Mouse (Mus musculus) c-Kit-negative CD71-positive TER-119-positive erythroid progenitor cells, embryonic 14.5 days (primary cell): ENCODE results near the gene Itih2.

ENCODE experiments used
- DNase-seq: peaks from one replicate; pipeline ENCODE4 v3.0.0-alpha.2; 2013; ENCODE audit warnings: low read depth, low spot score

Itih2 gene

GRCm38 (mm10) chr2:10131296-10131695 lies at the start of gene Itih2:
TSS of gene Itih2 (minus strand) at chr2:10131396.
- no peak for DNase-seq

GRCm38 (mm10) chr2:10169991-10170390 lies 38.8 kb upstream of the Itih2 start:
- no peak for DNase-seq

- no peak for DNase-seq
Measured at GRCm38 (mm10) chr2:10168016-10168415, 36.8 kb upstream of the Itih2 start.

GRCm38 (mm10) chr2:10167283-10167682 lies 36.1 kb upstream of the Itih2 start:
- no peak for DNase-seq

GRCm38 (mm10) chr2:10166635-10167034 lies 35.4 kb upstream of the Itih2 start:
- DNase-seq, result no peak

GRCm38 (mm10) chr2:10162011-10162410 lies 30.8 kb upstream of the Itih2 start:
- DNase-seq, result no peak

DNA sequence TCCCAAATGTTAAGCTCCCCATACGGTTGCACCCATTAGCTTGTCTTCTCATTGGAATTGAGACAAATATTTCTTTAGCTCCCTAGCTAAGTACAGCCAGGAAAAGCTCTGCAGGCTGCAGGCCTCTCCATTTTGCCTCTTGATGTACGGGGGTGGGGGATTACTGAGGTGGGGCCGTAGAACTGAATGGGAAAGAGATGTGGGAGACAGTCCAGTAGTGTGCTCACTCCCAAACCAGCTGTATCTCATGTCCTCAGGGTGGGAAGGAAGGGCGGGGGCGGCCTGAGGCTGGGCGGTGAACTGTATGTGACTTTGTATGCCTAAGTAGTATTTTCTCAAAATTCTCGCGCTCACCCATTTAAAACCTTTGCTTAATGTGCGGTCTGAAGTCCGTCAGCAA lies 26.0 kb upstream of the Itih2 start:
- no peak for DNase-seq

DNA sequence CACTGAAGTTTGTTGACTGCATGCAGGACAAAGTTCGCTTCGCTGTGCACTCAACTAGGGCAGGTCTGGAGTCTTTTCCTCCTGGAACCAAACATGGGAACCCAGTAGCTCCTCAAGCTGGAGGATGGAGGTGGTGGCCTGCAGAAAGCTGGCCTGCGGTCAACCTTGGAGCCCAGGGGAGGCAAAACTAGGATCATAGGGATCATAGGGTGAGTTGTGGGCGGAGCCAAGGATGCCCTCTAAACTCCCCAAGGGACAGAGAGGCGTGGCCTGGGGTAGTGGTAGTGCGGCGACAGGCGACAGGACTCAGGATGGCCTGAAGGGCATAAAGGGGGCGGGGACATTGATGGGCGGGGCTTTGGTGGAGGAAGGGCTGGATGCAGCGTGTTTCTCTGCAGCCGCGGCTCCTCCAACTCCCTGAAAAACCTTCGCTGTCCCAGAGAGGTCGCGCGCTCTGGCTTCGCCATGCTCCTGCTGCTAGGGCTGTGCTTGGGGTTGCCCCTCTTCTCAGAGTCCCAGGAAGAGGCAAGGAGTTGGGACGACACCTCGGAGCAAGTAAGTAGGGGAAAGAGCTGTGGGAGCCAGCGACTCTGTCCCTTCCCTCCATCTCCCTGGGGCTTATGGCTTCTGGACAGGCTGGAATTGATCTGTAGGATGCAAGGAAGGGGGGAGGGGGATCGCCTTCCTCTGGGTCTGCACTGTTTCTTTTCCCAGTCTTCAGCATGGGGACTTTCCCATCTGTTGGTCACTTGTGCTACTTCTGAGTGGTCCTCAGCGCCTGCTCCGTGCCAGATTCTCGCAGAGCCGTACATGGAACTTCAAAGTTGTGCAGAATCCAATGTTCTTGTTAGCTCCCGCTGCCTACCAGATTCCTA lies 22.2 kb upstream of the Itih2 start, which contains the start of gene Itih5:
TSS of gene Itih5 (plus strand) at position 371 of the 875 bp plus-strand sequence.
- peak; percentile 12 for DNase-seq

DNA sequence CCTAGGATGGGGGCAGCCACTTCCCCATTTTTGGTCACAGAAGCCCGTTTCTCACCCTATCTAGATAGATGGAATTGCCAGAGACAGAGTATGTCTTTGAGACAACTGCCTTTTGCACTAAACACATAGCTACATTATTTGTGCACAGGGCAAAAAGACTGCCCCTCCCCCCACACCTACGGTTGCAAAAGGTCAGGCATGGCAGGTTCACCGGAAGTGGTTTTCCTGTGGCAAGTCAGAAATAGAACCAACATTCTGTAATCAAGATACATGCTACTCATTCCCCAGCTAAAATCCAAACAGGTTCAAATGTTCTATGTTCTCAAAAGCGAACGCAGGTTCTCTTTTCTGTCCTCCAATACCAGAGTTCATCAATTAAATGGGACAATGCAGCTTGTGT lies 21.4 kb upstream of the Itih2 start:
- DNase-seq, result no peak

GRCm38 (mm10) chr2:10147176-10147575 lies 16.0 kb upstream of the Itih2 start:
- DNase-seq, result no peak

- no peak for DNase-seq
Measured at GRCm38 (mm10) chr2:10145514-10145913, 14.3 kb upstream of the Itih2 start.

DNA sequence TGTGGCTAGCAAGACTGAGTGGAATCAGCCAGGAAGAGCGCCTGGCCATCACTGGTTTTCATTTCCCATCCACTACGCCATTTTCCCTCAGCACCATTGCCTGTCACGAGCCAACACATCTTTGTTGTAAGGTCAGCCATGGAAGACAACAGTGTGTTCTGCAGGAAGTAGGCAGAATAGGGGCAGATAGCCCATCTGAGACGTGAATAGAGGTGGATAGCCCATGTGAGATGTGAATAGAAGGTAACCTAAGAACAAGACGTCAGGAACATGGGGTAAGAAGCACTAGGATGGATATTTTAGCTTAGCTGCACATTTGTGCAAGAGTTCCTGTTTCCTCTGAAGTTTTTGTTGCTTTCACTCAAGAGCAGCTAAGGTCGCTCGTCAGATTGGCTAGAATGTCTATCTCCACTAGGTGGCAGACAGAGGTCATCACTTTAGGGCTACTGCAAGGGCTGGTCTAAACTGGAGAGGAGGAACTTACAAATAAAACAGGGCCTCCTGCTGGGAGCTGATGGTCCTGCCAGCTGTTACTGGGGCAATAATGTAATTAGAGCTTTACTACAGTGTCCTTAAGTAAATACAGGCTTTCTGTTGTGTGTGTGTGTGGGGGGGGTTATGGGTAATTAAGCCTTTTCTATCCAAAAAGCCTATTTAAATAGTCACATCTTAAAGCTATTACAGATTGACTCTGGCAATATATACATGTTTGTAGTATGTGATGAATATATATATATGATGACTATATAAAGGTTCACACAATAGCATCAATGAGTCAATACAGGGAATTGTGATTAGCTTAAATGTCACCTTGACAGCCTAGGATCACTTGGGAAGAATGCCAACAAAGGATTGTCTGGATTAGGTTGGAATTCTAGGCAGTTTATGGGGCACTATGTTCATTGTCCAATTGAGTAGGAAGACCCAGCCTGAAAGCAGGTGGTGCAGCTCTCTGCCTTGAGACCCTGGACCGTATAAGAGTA lies 11.6 kb upstream of the Itih2 start:
- no peak for DNase-seq

DNA sequence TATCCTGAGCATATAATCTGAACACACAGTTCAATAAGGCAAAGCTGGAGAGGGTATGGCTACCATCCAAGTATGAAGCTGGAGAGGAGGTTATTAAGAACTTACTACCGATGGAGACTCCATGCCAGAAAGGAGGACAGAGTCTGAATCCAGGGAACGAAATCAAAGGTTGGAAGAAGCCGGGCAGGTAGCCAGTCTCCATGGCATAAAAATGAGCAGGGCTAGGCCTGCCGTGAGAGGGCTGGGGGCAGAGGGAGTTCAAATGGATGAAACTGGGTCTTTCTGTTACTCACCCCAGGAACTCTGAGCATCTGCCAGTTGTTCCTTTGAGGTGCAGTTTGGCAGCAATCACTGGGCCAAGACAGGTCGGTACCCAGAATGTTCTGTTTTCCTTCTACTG lies 9.3 kb upstream of the Itih2 start:
- no peak for DNase-seq

DNA sequence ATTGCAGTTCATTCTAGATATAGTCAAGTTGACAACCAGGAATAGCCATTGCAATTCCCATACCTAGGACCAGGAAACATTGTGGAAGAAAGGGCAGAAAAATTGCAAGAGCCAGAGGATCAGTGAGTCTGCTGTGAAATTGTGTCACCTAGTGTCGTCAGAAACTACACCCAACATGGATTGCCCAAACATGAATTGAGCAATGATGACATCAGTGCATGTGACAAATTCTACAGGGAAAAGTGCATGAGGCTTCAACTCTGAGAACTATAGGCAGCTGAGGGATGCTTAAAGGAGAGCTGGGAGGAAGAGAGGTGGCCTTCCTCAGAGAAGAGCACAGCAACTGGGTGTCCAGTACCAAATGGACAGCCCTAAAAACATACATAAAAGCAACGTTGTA lies 6.1 kb upstream of the Itih2 start:
- no peak for DNase-seq

- DNase-seq, result no peak
Measured at GRCm38 (mm10) chr2:10133941-10134340, 2.7 kb upstream of the Itih2 start.

DNA sequence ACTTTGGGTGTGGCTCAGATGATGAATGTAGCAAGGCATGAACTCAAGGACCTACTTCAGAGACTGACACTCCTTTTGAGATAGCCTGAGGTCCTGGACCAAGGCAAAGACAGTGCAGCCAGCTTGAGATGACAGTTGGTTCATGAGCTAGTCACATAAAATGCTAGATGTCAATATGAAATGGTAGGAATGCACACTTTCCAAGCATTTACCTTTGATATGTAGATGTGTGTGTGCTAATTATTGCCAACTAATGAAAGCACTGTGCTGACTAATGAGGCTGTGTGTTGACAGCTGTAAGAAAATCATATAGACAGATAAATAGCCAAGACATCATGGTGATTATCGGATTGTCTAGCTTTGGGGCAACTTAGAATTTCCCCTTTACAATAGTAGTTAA lies 932 bp upstream of the Itih2 start:
- DNase-seq, result no peak

- DNase-seq, result no peak
Measured at GRCm38 (mm10) chr2:10130341-10130990, 730 bp downstream of the Itih2 start.

DNA sequence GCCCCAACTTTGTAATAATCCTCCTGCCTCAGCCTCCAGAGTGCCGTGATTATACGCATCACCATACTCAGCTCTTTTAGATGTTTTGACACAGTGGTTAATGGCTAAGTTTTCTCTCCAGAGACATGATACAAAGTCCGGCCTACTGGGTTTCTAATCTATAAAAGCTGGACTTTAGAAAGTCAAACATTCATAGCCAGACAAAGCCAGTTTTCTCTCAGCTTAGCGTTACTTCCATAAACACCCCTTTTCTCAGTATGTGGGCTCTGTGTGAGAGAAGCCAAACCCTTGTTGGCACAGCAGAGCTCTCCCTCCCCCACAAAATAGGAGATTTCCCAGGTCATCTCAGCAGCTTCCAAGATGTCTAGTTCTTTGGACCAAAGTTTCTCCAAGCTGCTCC lies 2.6 kb downstream of the Itih2 start:
- no peak for DNase-seq

GRCm38 (mm10) chr2:10127471-10127870 lies 3.7 kb downstream of the Itih2 start:
- DNase-seq, result no peak

DNA sequence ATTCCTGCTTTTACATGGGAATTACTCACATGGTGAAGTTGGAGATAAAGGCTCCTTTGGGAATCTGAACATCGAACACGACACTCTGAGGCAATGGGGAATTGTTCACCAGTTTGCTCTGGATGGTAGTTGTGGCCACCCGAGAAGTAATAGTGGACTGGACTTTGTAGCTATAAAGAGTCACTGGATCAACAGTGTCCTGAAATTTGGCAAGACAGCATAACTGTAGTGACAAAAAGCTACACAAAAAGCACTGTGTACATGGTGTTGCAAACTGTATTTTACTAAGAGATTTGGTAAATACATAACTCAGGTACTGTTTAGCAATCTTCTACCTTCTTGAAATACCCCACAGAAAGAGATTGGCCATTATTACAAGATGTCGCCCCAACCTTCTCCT lies 5.1 kb downstream of the Itih2 start:
- no peak for DNase-seq

DNA sequence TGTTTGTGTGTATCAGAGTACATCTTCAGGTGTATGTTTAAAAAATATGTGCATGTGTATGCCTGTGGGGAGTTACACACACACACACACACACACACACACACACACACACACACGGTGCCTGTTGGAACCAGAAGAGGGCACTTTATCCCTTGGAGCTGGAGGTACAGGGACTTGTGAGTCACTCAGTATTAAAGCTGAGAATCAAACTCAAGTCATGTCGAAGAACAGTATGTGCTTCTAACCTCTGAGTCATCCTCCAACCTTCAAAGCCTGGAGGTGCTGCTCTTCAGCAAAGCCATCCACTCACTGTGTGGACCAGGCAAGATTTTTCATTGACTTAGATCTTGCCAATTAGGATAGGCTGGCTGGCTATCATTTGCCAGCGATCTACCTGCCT lies 9.4 kb downstream of the Itih2 start:
- no peak for DNase-seq

DNA sequence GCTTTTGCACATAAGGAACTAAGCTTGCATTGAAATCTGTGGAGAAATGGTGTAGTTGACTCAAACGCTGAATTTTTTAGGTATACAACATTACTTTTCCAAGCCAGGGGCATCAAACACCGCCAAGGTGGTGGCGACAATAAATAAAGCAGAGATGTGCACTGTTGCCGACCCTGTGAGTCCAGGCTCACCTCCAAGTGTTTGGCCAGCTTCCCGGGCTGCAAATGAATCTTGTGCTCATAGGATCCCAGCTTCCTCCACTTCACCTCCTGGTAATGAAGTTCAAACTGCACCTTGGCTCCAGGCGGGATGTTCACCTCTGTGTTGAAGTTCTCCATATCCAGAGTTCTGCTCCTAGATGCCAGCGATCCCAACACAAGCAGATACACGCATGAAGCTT lies 11.9 kb downstream of the Itih2 start:
- DNase-seq, result no peak
